ENCODE assay signal across 11 mouse cellular contexts in genomic region chr15:100830682-100831081, GRCm38 (mm10). TPM values are rescaled to one million over a fixed set of nuclear protein-coding genes. Genes with fewer than 3 reads are reported as not detected.
DNase-seq lines count a peak whose midpoint lies in the region; ATAC-seq and TF ChIP-seq lines count a peak whose summit lies in the region.
"Had no signal": no experiment of that assay in that cellular context is flagged by ENCODE, and none has a peak within 500 bp of the region (broad histone marks: within the 10 kb centered on the region; RNA-seq: fewer than 3 reads in every experiment).

No protein-coding gene starts in this region.

- H3K4me3 ChIP-seq in left cerebral cortex, adult 2 months, result no peak overlapping the region
- H3K4me3 ChIP-seq in ES-Bruce4 (ENCODE audit: low read depth, low read length), result no peak overlapping the region
- no peak overlapping the region for H3K4me3 ChIP-seq in midbrain, embryonic 15.5 days

- no peak overlapping the region for H3K4me2 ChIP-seq in midbrain, embryonic 15.5 days

- no peaks in the 10 kb centered on the region for H3K9me3 ChIP-seq in ES-Bruce4 (replicated peaks; ENCODE audit: control insufficient read depth, insufficient read depth, low read length, poor library complexity, severe bottlenecking)
- no peaks in the 10 kb centered on the region for H3K9me3 ChIP-seq in midbrain, embryonic 15.5 days

- peak; percentile 62 for TF ChIP-seq CTCF in left cerebral cortex, adult 2 months (IDR thresholded peaks at IDR 0.05)
- peak; percentile 14 for TF ChIP-seq CTCF in ES-Bruce4 (IDR thresholded peaks at IDR 0.05; ENCODE audit: low read depth, low read length)

- DNase-seq in left cerebral cortex, adult 2 months (ENCODE audit: extremely low spot score in 1 of 2, low spot score in 2 of 2), result peak in 1 of 2 experiments; percentile 47
- DNase-seq in left cerebral cortex, postnatal 10 days (ENCODE audit: extremely low spot score in 1 of 2, low spot score in 2 of 2), result no peak
- peak; percentile 83 for DNase-seq in ZHBTc4 (ENCODE audit: low read depth, low spot score)
- DNase-seq in naive thymus-derived CD4-positive, alpha-beta T cell, adult 2 months (ENCODE audit: low read depth), result peak; percentile 69
- DNase-seq in right cerebral cortex, postnatal 14 days, result no peak
- DNase-seq in gastrocnemius, postnatal 10 days, result no peak
- DNase-seq: cerebellum, adult 11 months had no signal

- H3K9ac ChIP-seq in ES-Bruce4 (ENCODE audit: low read depth, poor library complexity, severe bottlenecking), result no peak overlapping the region
- H3K9ac ChIP-seq in midbrain, embryonic 15.5 days, result no peak overlapping the region

- no peak for ATAC-seq in midbrain, embryonic 15.5 days (replicated peaks)
- ATAC-seq: forebrain, embryonic 16.5 days had no signal

- no peaks in the 10 kb centered on the region for H3K36me3 ChIP-seq in ES-Bruce4 (ENCODE audit: control insufficient read depth, insufficient read depth, low read length, poor library complexity, severe bottlenecking)
- no peaks in the 10 kb centered on the region for H3K36me3 ChIP-seq in midbrain, embryonic 15.5 days (replicated peaks)

- intact Hi-C loops in left cerebral cortex, adult 2 months (cut with DNase I), result loop anchor here (5.0 kb wide), 2 partner anchors 142 to 177 kb away; no protein-coding TSS in a partner anchor
- intact Hi-C loops in left cerebral cortex, postnatal 10 days (cut with DNase I), result no loop called here

- no peak for TF ChIP-seq EP300 in ES-Bruce4 (IDR thresholded peaks at IDR 0.05; ENCODE audit: insufficient read depth, low read depth, low read length)

- no peak for TF ChIP-seq POLR2A in ES-Bruce4 (IDR thresholded peaks at IDR 0.05; ENCODE audit: insufficient read depth, low read length)

- 58% methylated on average over 6 of the region's 6 CpGs for WGBS in midbrain, embryonic 15.5 days

- peak overlapping the region; percentile 92 for H3K27ac ChIP-seq in left cerebral cortex, adult 2 months
- H3K27ac ChIP-seq in ES-Bruce4 (ENCODE audit: insufficient read depth, low read length), result no peak overlapping the region
- no peak overlapping the region for H3K27ac ChIP-seq in midbrain, embryonic 15.5 days

- no peaks in the 10 kb centered on the region for H3K4me1 ChIP-seq in ES-Bruce4 (ENCODE audit: control insufficient read depth, insufficient read depth, low read length)
- no peaks in the 10 kb centered on the region for H3K4me1 ChIP-seq in midbrain, embryonic 15.5 days

- no peaks in the 10 kb centered on the region for H3K27me3 ChIP-seq in ES-Bruce4 (ENCODE audit: control insufficient read depth, insufficient read depth, low read length, poor library complexity, severe bottlenecking)
- H3K27me3 ChIP-seq in midbrain, embryonic 15.5 days (replicated peaks), result peaks cover 5% of the 10 kb centered on the region; the same call in 1 of the 2 replicates

RNA-seq across cellular contexts. Expression of gene Scn8a, which starts 39.0 kb away (rescaled TPM):
- total RNA-seq in left cerebral cortex, adult 2 months (2021), result 100 to 1,000 TPM; 250 to 260 TPM
- 100 to 1,000 TPM; 164 to 171 TPM for total RNA-seq in left cerebral cortex, postnatal 10 days (2021)
- polyA plus RNA-seq in ES-Bruce4 (2011; ENCODE audit: insufficient read depth, insufficient read length, low read depth, missing spikeins), result 7.0 and 8.9 TPM in 2 replicates
- total RNA-seq in gastrocnemius, postnatal 10 days (2021), result under 1 TPM; 0.72 to 0.92 TPM
- 20.0 and 22.7 TPM in 2 replicates for polyA plus RNA-seq in midbrain, embryonic 15.5 days (2015; fragmentation: Nextera tagmentation; extraction: Ambion mirVana)
- total RNA-seq: hematopoietic stem cell, adult 5-6 weeks had no signal

Comparison
In these comparisons a context has a peak if more than half of its experiments do, and no peak if none do; other contexts are left out.
1. DNase-seq: peak in ZHBTc4 (single experiment) and naive thymus-derived CD4-positive, alpha-beta T cell, adult 2 months (single experiment); none in left cerebral cortex, postnatal 10 days (0 of 2), right cerebral cortex, postnatal 14 days (single experiment) and gastrocnemius, postnatal 10 days (single experiment).
2. RNA of gene Scn8a, which starts 39.0 kb away (total RNA-seq): 250 to 260 TPM in left cerebral cortex, adult 2 months and 164 to 171 TPM in left cerebral cortex, postnatal 10 days; 0.72 to 0.92 TPM in gastrocnemius, postnatal 10 days; every median in the first group is over 10 times any median in the second.